Mouse (Mus musculus) monocyte, adult 5-6 weeks (primary cell): Measurements from ENCODE around the gene Pih1d1. TPM values are rescaled to one million over a fixed set of nuclear protein-coding genes. Genes with fewer than 3 reads are reported as not detected.
"Not testable (repeated sequence)": the region's sequence is repeated elsewhere in the genome, so short reads cannot be mapped to it uniquely, and the experiment has no call there.

Experiments used
- ATAC-seq: fragments of 153-309, 156-312 bp; replicated peaks from 2 replicates; pipeline ENCODE4 v1.8.0; 2017; ENCODE audit warnings: mild to moderate bottlenecking; ENCODE audit not compliant: low TSS enrichment, insufficient number of reproducible peaks, severe bottlenecking, poor library complexity, low FRiP score
- total RNA-seq: library from RNA; stranded (forward); fragments of 200-1000, 200-491, 200-594 nt; gene quantifications from 3 replicates; pipeline ENCODE4 v1.2.3, GENCODE M21; 2017

The Pih1d1 gene
- total RNA-seq, 1 experiment from 2014 or later = 23.4 TPM

DNA sequence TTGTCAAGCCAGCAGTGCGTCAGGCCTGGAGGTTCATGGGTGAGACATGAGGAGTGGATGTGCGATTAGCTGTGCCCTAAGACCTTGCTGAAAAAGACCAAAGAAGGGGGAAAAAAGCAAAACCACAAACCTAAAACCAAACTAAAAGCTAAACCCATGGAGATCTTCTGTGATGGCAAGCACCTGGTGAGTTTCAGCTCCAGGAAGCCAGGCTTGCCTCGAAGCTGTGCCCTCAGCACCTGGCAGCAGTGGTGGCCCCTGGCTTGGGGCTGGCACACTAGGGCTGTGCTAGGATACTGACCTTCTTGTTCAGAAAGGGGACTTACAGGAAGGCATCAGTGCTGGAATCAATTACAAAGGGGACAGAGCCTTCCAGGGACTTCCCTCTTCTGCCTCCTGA is 12.8 kb upstream of the Pih1d1 start:
- no peak for ATAC-seq

DNA sequence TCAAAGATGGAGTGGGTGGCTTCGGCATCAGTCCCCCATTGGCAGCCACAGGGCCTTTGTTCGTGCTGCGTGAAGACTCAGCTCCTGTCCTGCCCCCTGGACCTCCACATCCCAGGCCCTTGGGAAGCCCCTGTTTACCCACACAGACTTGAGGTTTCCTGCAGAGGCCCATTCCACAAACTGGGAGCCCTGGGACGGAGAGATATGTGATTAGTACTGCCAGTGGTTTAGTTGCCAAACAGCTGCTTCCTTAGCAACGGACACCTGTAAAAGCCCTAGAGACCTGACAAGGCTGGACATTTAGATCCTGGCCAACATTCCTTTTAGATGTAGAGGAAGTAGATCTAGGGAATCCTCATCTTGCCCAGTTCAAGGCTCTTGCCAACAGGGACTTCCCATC is 12.2 kb upstream of the Pih1d1 start:
- ATAC-seq = no peak

DNA sequence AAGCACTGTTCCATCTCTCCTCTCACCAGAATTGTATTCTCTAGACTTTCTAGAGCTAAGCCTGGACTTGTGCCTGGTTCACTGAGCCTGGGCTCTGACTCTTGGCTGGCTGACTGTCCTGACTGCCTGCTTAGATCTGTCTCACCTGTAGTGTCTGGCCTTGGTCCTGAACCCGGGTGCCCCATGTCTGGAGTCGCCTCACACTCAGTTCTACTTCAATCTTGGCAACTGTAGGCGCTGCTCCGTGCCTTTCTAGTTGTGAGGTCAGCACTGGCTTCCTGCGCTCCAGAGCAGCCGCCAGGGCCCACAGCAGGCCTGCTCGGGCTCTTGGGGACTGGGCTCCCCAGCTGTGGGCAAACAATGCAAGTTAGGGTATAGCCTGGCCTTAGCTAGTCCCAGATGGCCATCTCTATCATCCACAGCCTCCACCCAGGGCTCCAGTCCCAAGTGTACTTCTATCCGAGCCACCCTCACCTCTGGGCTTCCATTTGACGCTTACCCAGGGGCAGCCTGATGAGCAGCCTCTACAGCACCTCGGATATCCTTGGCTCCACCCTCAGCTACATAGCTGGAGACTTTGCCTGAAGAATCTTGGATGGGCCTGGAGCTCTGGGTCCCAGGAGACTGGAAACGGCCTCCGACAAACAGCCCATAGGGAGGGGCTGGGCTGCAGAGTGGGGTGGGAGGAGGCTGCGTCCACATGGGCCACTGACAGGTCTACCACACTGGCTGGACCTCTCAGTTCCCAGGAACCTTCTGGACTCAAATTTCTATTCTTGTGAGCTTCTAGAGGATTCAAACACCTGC is 9.5 kb upstream of the Pih1d1 start:
- ATAC-seq = no peak

DNA sequence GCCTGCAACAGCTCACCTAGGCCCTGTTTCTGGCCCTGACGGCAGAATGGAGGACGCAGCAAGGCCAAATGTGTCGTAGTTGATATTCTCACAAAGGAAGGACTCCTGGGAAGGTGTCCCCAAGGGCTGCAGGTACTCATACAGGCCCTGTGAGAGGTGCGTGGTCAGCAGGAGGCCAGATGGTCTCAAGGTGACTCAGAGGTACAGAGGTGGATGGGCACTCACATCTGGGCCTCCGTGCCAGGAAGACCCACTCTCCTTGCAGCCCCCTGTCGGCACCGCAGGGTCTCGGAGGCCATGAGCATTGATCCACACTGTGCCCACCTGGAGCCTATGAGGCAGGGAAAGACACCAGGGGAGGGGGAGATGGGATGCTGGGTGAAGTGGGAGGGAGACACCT is 8.6 kb upstream of the Pih1d1 start:
- ATAC-seq = no peak

DNA sequence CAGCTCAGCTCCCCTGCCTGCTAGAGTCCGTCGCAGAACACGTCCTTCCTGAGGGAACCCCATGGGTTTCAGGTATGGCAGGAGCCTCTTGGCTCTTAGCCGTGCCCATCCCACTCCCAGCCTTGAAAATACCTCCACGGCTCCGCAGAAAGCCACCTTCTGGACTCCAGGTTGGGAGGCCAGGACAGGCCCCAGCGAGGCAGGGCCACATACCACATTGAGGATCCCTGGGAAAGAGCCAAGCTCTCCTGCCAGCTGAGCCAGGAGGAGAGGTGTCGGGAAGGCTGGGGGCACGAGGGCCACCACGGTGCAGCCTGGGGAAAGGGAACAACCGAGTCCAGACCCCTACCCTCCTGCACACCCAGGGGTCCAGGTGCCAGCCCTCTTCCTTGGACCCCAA is 6.8 kb upstream of the Pih1d1 start:
- ATAC-seq = no peak

DNA sequence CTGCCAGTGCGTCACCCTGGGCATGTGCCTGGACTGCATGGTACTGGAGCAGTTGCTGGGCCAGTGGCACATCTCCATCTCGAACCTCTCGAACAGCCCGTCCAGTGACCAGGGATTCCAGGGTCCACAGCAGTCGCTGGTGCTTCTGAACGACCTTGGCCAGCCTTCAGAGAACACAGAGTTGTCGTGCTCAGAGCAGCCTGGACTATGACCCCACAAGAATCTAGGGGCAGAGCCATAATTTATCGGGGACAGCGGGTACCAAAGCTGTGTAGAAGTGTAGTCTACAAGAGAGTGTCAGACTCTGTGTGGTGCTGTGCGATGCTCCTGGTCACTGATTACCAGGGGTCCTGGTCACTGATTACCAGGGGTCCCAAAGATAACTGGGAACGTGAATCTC is 6.2 kb upstream of the Pih1d1 start:
- no peak for ATAC-seq

DNA sequence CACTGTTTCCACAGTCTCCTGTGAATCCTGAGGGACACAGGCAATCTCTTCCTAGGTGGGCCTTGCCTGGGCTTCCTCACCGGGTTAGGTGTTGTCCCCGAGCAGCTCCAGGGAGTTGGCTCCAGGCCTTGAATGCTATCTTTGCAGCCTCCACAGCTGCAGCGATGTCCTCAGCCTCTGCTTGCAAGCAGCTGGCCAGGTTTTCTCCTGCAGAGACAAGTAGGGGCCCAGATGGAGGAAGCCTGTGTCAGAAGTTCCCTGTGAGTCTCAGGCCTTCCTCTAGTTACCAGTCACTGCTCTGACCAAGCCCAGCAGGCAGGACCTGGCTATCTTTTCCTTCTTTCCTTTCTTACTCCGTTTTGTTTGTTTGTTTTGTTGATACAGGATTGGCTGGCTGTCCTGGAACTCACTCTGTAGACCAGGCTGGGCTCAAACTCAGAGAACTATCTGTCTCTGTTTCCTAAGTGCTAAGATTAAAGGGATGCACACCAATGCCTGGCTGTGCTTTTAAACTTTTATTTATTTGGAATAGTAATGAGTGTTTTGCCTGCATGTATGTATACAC is 5.5 kb upstream of the Pih1d1 start:
- no peak for ATAC-seq

DNA sequence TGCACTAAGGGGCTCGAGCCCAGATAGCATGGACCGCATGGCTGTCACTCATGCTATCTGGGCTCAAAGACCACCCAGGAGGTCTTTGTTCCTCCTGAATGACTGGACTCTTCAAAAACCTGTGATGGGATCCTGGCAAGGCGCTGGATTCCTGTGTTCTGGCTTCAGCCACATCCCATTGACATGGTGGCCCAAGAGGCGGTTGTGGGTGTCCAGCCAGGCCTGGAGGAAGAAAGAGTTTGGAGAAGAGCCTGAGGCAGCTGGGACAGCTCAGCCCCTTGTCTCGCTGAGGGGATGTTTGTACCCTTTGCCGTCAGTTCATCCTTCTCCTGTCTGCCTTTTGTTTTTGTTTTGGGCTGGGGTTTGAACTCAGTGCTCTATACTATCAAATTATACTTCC is 4.6 kb upstream of the Pih1d1 start:
- ATAC-seq = no peak

DNA sequence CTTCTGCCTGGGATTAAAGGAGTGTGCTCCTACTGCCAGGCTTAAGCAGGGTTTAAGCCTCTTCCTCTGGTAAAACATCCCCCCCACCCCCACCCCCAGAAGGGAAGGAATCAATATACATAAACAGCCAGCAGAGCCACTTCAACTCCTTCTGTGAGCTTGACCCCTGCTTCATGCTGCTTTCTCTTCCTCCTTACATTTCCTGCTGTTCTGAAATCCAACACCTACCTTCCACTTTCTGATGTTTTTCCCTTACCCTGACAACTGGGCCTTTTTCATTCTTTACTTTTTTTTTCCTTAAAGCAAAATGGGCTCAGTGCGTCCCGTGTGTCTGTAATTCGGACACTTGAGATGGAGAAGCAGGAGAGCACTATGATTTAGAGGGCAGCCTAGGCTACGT is 3.8 kb upstream of the Pih1d1 start:
- no peak for ATAC-seq

DNA sequence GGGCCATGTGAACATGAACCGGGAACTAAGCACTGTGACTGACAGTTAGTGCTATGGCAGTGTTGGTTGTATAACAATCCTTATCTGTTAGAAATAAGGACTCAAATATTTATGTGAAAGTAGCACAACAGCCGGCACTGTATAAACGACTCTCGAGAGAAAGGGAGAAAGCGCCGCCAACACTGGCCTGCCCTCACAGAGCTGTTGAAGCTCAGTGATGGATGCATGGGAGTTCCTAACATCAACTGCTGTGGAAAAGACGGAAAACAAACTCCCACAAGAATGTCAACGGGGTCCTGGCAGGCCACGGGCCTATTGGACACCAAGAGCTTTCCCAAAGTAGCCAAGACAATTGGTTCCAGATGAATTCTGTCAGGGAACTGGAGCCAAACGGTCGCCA is 2.8 kb upstream of the Pih1d1 start:
- no peak for ATAC-seq

DNA sequence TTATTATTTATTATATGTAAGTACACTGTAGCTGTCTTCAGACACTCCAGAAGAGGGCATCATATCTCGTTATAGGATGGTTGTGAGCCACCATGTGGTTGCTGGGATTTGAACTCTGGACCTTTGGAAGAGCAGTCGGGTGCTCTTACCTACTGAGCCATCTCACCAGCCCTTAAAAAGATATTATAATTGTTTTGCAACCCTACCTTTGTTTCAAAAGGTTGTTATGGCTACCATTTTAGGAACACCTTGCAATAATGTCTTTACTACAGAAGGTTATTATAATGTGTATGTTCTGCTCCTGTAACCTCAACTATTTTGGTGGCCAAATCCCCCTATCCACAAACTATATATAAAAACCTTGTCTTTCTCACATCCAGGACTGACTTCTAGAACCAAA is 1.1 kb upstream of the Pih1d1 start:
- ATAC-seq = not testable (repeated sequence)

DNA sequence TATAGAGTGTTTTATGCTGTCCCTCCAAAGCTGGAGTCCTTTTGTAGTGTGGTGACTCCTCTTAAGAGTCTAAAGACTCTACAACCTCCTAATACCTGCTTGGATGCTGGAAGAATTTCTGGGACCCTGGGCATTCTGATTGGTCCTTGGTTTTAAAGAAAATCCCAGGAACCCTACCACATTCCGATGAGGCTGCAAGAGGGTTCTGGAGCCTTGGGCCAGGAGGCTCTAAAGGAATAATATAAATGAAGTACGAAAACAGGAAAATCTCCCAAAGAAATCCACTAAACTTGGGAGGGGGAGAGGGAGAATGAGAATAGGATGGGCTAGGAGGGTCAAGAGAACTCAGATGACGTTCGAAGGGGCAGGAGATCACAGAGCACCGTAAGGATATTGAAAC is 517 bp upstream of the Pih1d1 start:
- ATAC-seq = no peak

DNA sequence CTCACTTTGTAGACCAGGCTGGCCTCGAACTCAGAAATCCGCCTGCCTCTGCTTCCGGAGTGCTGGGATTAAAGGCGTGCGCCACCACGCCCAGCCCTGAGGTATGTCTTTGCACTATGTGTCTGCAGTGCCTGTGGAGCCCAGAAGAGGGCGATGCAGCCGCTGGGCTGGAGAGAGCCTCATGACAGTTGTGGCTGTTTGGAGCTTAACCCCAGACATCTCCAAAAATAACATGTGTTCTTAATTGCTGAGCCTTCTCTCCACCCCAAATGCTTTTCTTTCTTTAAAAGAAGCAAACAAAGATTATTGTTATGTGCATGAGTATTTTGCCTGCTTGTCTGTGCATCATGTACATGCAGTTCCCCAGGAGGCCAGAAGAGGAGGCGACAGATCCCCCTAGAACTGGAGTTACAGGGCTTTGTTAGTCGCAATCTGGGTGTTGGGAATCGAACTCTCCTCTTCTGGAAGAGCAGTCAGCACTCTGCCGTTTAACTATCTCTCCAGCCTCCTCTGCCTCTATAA is 951 bp downstream of the Pih1d1 start:
- no peak for ATAC-seq

DNA sequence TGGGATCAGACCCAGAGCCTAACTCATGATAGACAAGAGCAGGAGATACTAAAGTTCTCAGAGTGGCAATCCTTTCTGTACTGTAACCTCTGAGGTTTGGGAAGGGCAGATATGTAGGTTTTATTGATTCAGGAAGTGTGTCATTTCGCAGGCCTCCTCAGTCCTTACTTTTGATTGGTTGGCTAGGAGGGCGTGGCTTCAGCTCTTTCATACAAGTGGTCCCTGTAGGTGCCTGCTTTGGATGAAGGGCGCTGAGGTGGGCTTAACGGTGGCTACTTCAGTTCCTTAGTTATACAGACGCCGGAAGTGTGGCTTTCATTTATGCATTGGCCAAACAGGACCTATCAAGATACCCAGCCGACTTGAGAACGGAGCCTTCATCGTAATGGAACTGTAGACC is 1.5 kb downstream of the Pih1d1 start:
- ATAC-seq = no peak

DNA sequence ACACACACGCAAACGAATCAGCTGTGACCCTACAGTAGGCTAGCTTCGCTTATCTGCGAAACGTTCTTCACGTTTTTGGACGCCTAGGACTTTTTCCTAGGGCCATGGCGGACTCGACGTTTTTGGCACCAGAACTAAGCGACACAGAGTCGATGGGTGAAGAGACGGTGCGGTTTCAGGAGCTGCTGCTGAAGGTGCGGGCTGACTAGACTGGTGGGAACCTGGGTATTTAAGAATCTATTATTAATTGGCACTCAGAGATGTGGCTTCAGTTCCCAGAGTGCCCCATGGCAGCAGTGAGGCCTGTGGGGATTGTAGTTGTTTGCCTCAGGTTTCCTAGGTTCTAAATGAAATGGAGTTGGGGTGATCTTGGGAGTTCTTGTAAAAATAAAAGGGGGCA is 2.1 kb downstream of the Pih1d1 start:
- ATAC-seq = no peak

DNA sequence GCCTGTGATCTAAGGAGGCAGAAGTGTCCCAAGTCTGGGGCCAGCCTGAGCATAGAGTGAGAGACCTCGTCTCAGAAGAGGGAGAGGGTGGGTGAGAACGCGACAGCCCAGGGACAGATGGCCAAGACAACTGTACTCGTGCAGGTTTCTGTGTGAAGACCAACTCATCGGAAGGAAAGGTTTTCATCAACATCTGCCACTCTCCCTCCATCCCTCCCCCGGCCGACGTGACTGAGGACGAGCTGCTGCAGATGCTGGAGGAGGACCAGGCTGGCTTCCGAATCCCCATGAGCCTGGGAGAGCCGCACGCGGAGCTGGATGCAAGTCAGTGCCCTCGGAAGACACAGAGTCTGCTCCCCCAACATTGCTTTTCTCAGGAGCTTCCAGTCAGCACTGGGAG is 3.4 kb downstream of the Pih1d1 start:
- ATAC-seq = no peak

DNA sequence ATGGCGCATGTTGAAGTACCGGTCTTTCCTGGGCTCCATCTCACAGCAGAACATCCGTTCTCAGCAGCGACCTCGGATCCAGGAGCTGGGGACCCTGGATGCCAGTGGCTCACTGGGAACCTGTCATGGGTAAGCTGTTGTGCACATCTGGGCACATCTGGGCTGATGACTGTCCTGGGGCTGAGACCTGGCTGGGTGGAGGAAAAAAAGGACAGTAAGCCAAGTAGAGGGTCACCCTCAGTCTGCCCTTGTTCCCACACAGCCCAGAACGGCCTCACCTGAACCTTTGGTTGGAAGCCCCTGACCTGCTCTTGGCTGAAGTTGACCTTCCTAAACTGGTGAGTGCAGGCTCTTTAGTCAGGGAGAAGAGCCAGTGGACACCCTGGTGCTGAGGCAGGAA is 4.9 kb downstream of the Pih1d1 start:
- ATAC-seq = no peak

DNA sequence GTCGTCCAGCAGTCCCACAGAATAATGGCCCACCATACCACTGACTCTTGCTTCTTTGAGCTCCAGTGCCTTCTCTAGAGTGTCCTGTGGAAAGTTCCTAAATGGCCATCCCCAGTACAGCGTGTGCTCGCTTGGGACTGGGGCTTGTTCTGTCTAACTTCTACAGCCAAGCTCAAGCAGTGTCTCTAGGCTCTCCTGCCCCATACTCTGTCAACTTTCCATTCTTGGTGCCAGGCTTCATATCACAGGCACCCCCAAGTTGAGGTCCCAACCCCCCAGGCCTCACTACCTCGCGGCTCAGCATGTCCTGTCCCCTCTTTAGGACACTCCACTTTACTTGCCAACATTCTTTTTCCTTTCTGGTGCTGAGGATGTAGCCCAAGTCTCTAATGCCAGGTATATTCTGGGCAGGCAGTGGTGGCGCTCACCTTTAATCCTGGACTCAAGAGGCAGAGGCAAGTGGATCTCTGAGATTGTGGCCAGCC is 6.3 kb downstream of the Pih1d1 start:
- ATAC-seq = no peak

DNA sequence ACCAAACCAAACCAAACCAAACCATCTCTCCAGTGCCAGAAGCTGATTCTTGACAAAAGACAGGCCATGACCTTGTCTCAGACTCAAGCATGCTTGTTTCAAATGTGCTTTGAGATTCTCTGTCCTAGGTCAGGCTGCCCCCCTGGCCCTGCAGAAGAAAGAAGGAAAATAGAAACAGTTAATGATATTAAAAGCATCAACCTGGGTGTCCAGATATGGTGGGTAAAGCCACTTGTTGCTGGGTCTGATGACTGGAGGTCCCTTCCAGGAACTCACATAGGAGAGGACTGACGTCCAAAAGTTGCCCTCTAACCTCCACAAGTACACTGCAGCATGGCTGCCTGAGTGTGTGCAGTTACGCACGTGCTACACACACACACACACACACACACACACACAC is 6.8 kb downstream of the Pih1d1 start:
- no peak for ATAC-seq
